Mouse (Mus musculus): Measurements from ENCODE around the gene Doc2g. TPM values are rescaled to one million over a fixed set of nuclear protein-coding genes. Genes with fewer than 3 reads are reported as not detected.
"Not testable (repeated sequence)": the region's sequence is repeated elsewhere in the genome, so short reads cannot be mapped to it uniquely, and the experiment has no call there.

Doc2g gene
- polyA plus RNA-seq, 1 experiment from 2014 or later = 9.0 TPM

GRCm38 (mm10) chr19:4032668-4033067 is 29.6 kb downstream of the Doc2g start:
- no peaks in the 10 kb centered on the region for H3K9me3 ChIP-seq
- 60% methylated on average over 7 of the region's 7 CpGs for WGBS

GRCm38 (mm10) chr19:4033298-4033697 is 30.2 kb downstream of the Doc2g start:
- 87% methylated on average over 3 of the region's 3 CpGs for WGBS

More at GRCm38 (mm10) chr19:4032668-4033067, 29.6 kb downstream of the Doc2g start:
- no peak overlapping the region for H3K4me2 ChIP-seq (replicated peaks)
- H3K4me1 ChIP-seq = peaks cover 10% of the 10 kb centered on the region
- H3K27ac ChIP-seq (replicated peaks) = no peak overlapping the region
- no peak overlapping the region for H3K9ac ChIP-seq (replicated peaks)
- H3K27me3 ChIP-seq = no peaks in the 10 kb centered on the region
- no peak overlapping the region for H3K4me3 ChIP-seq
- H3K36me3 ChIP-seq = no peaks in the 10 kb centered on the region
- ATAC-seq (replicated peaks) = no peak

GRCm38 (mm10) chr19:4033742-4034141 is 30.6 kb downstream of the Doc2g start:
- no peak for ATAC-seq (replicated peaks)
- no peaks in the 10 kb centered on the region for H3K27me3 ChIP-seq
- no peak overlapping the region for H3K9ac ChIP-seq (replicated peaks)
- 51% methylated on average over 5 of the region's 5 CpGs for WGBS
- no peaks in the 10 kb centered on the region for H3K36me3 ChIP-seq
- H3K4me3 ChIP-seq = no peak overlapping the region
- no peaks in the 10 kb centered on the region for H3K9me3 ChIP-seq
- no peak overlapping the region for H3K27ac ChIP-seq (replicated peaks)
- peaks cover 17% of the 10 kb centered on the region for H3K4me1 ChIP-seq
- H3K4me2 ChIP-seq (replicated peaks) = no peak overlapping the region

More at GRCm38 (mm10) chr19:4033298-4033697, 30.2 kb downstream of the Doc2g start:
- no peaks in the 10 kb centered on the region for H3K36me3 ChIP-seq
- no peak overlapping the region for H3K27ac ChIP-seq (replicated peaks)
- no peaks in the 10 kb centered on the region for H3K9me3 ChIP-seq
- no peak for ATAC-seq (replicated peaks)
- no peak overlapping the region for H3K4me3 ChIP-seq
- H3K4me2 ChIP-seq (replicated peaks) = no peak overlapping the region
- peaks cover 15% of the 10 kb centered on the region for H3K4me1 ChIP-seq
- H3K27me3 ChIP-seq = no peaks in the 10 kb centered on the region
- H3K9ac ChIP-seq (replicated peaks) = no peak overlapping the region

GRCm38 (mm10) chr19:4036327-4037045 is 33.4 kb downstream of the Doc2g start:
- H3K36me3 ChIP-seq = no peaks in the 10 kb centered on the region
- H3K4me2 ChIP-seq (replicated peaks) = no peak overlapping the region
- H3K27me3 ChIP-seq = no peaks in the 10 kb centered on the region
- H3K27ac ChIP-seq (replicated peaks) = no peak overlapping the region
- H3K4me1 ChIP-seq = peaks cover 17% of the 10 kb centered on the region
- 84% methylated on average over 12 of the region's 12 CpGs for WGBS
- H3K4me3 ChIP-seq = no peak overlapping the region
- no peak overlapping the region for H3K9ac ChIP-seq (replicated peaks)
- ATAC-seq (replicated peaks) = no peak
- no peaks in the 10 kb centered on the region for H3K9me3 ChIP-seq

- not testable (repeated sequence) for H3K27me3 ChIP-seq, H3K36me3 ChIP-seq, H3K9me3 ChIP-seq
- WGBS = 19% methylated on average over 7 of the region's 8 CpGs
- H3K4me3 ChIP-seq = peak overlapping the region; percentile 61
- peak; percentile 32 for ATAC-seq (replicated peaks)
- peaks cover 17% of the 10 kb centered on the region for H3K4me1 ChIP-seq
- H3K27ac ChIP-seq (replicated peaks) = peak overlapping the region; percentile 57
- peak overlapping the region; percentile 90 for H3K4me2 ChIP-seq (replicated peaks)
- peak overlapping the region; percentile 62 for H3K9ac ChIP-seq (replicated peaks)
Observed at GRCm38 (mm10) chr19:4037154-4037787, 34.2 kb downstream of the Doc2g start.

- Histone ChIP-seq H3K4me3 (peak within 1 kb of the TSS; percentile 61), H3K27me3 (no peaks in the 10 kb centered on the region), H3K9me3 (no peaks in the 10 kb centered on the region), H3K27ac (replicated peaks) (peak within 1 kb of the TSS; percentile 57), H3K4me1 (peaks cover 17% of the 10 kb centered on the region), H3K9ac (replicated peaks) (peak within 1 kb of the TSS; percentile 62), H3K4me2 (replicated peaks) (peak within 1 kb of the TSS; percentile 90), H3K36me3 (no peaks in the 10 kb centered on the region)
- WGBS = under 1% methylated on average over 26 of the region's 26 CpGs
- peak; percentile 85 for ATAC-seq (replicated peaks)
Observed at GRCm38 (mm10) chr19:4037788-4038232, 34.7 kb downstream of the Doc2g start, which contains the start of gene Gstp1. TSS of gene Gstp1 (minus strand) at chr19:4037985.

- H3K36me3 ChIP-seq = not testable (repeated sequence)
- WGBS = 87% methylated on average over 5 of the region's 5 CpGs
Observed at GRCm38 (mm10) chr19:4040941-4041340, 37.8 kb downstream of the Doc2g start.

GRCm38 (mm10) chr19:4041500-4041899 is 38.4 kb downstream of the Doc2g start:
- not testable (repeated sequence) for H3K27me3 ChIP-seq; H3K9ac ChIP-seq (replicated peaks); H3K9me3 ChIP-seq; H3K27ac ChIP-seq (replicated peaks); H3K4me3 ChIP-seq; ATAC-seq (replicated peaks); H3K4me2 ChIP-seq (replicated peaks); H3K36me3 ChIP-seq
- peaks cover 19% of the 10 kb centered on the region for H3K4me1 ChIP-seq
- WGBS = 84% methylated on average over 3 of the region's 4 CpGs

More at GRCm38 (mm10) chr19:4040941-4041340, 37.8 kb downstream of the Doc2g start:
- not testable (repeated sequence) for ATAC-seq (replicated peaks); H3K27ac ChIP-seq (replicated peaks); H3K4me2 ChIP-seq (replicated peaks); H3K27me3 ChIP-seq; H3K9ac ChIP-seq (replicated peaks); H3K4me3 ChIP-seq; H3K9me3 ChIP-seq
- peaks cover 17% of the 10 kb centered on the region for H3K4me1 ChIP-seq

- no peak overlapping the region for H3K9ac ChIP-seq (replicated peaks)
- no peak overlapping the region for H3K4me2 ChIP-seq (replicated peaks)
- 81% methylated on average over 14 of the region's 14 CpGs for WGBS
- no peak overlapping the region for H3K27ac ChIP-seq (replicated peaks)
- H3K4me1 ChIP-seq = peaks cover 16% of the 10 kb centered on the region
- ATAC-seq (replicated peaks) = no peak
- H3K9me3 ChIP-seq = no peaks in the 10 kb centered on the region
- no peaks in the 10 kb centered on the region for H3K27me3 ChIP-seq
- H3K4me3 ChIP-seq = no peak overlapping the region
- no peaks in the 10 kb centered on the region for H3K36me3 ChIP-seq
Observed at GRCm38 (mm10) chr19:4042124-4042523, 39.0 kb downstream of the Doc2g start.

GRCm38 (mm10) chr19:4044109-4044508 is 41.0 kb downstream of the Doc2g start:
- not testable (repeated sequence) for H3K9ac ChIP-seq (replicated peaks); H3K36me3 ChIP-seq; H3K4me1 ChIP-seq; H3K27ac ChIP-seq (replicated peaks); H3K4me2 ChIP-seq (replicated peaks); H3K27me3 ChIP-seq; ATAC-seq (replicated peaks); H3K9me3 ChIP-seq; H3K4me3 ChIP-seq
- WGBS = 91% methylated on average over 5 of the region's 5 CpGs

GRCm38 (mm10) chr19:4045966-4046865 is 43.1 kb downstream of the Doc2g start, which contains the start of gene Gstp2:
TSS of gene Gstp2 (minus strand) at chr19:4046023.
- ATAC-seq (replicated peaks) = no peak
- peaks cover 3% of the 10 kb centered on the region; the same call in 1 of the 2 replicates for H3K4me1 ChIP-seq
- no peak within 1 kb of the TSS for H3K9ac ChIP-seq (replicated peaks)
- peak within 1 kb of the TSS; percentile 7; the same call in 1 of the 2 replicates for H3K4me3 ChIP-seq
- no peaks in the 10 kb centered on the region for H3K9me3 ChIP-seq
- H3K27me3 ChIP-seq = no peaks in the 10 kb centered on the region
- no peaks in the 10 kb centered on the region for H3K36me3 ChIP-seq
- H3K27ac ChIP-seq (replicated peaks) = no peak within 1 kb of the TSS
- H3K4me2 ChIP-seq (replicated peaks) = peak within 1 kb of the TSS; percentile 18; the same call in 1 of the 2 replicates
- WGBS = 48% methylated on average over 16 of the region's 16 CpGs
